Mouse (Mus musculus) adrenal gland, adult 18-20 months (tissue): ENCODE results near the gene Slpi. TPM values are rescaled to one million over a fixed set of nuclear protein-coding genes. Genes with fewer than 3 reads are reported as not detected.

Experiments used
- DNase-seq, 2 experiments: peaks; one replicate each; pipeline ENCODE4 v3.0.0; 2021 to 2022; ENCODE audit warnings: low spot score in 2 of 2
- long read RNA-seq, 2 experiments: library from polyadenylated mRNA; stranded (forward); transcript quantifications; one replicate each; pipeline ENCODE4 v2.0.0; 2021
- total RNA-seq, 2 experiments: library from RNA; stranded (reverse); gene quantifications; 1 replicate in 1 of 2; 2 replicates in 1 of 2; pipeline ENCODE4 v1.2.3; 2021

Slpi gene
- total RNA-seq = 10 to 100 TPM; 21.8 to 45.7 TPM
- long read RNA-seq, experiment 1, transcript Slpi-201 (4 exons, 876 nt) = major isoform, 12 of 13 reads
- long read RNA-seq, experiment 1, partial matches to known transcripts = 1 of 13 reads
- long read RNA-seq, experiment 1, other reads (novel, unspliced or antisense) = 0 of 13 reads
- long read RNA-seq, experiment 2, transcript Slpi-201 (4 exons, 876 nt) = major isoform, 20 of 20 reads
- long read RNA-seq, experiment 2, partial matches to known transcripts = 0 of 20 reads
- long read RNA-seq, experiment 2, other reads (novel, unspliced or antisense) = 0 of 20 reads

GRCm38 (mm10) chr2:164389020-164389419 is at the start of gene Slpi:
Gene Slpi, minus strand, starts transcription at chr2:164389095.
- no peak for DNase-seq

- no peak for DNase-seq
Measured at GRCm38 (mm10) chr2:164438257-164438656, 49.4 kb upstream of the Slpi start.

- DNase-seq = no peak
Measured at GRCm38 (mm10) chr2:164437710-164438109, 48.8 kb upstream of the Slpi start.

GRCm38 (mm10) chr2:164436961-164437360 is 48.1 kb upstream of the Slpi start:
- DNase-seq = no peak

GRCm38 (mm10) chr2:164436215-164436913 is 47.5 kb upstream of the Slpi start:
- no peak for DNase-seq

GRCm38 (mm10) chr2:164435216-164436090 is 46.6 kb upstream of the Slpi start:
- DNase-seq = no peak

- DNase-seq = no peak
Measured at GRCm38 (mm10) chr2:164434681-164435080, 45.8 kb upstream of the Slpi start.

- DNase-seq = no peak
Measured at GRCm38 (mm10) chr2:164433278-164433895, 44.5 kb upstream of the Slpi start.

GRCm38 (mm10) chr2:164432541-164433191 is 43.8 kb upstream of the Slpi start:
- DNase-seq = no peak

- DNase-seq = no peak
Measured at GRCm38 (mm10) chr2:164431676-164432465, 43.0 kb upstream of the Slpi start.

- no peak for DNase-seq
Measured at GRCm38 (mm10) chr2:164430697-164431096, 41.8 kb upstream of the Slpi start.

GRCm38 (mm10) chr2:164429881-164430615 is 41.2 kb upstream of the Slpi start:
- no peak for DNase-seq

GRCm38 (mm10) chr2:164428451-164428850 is 39.6 kb upstream of the Slpi start:
- no peak for DNase-seq

GRCm38 (mm10) chr2:164426952-164427351 is 38.1 kb upstream of the Slpi start:
- no peak for DNase-seq

- DNase-seq = no peak
Measured at GRCm38 (mm10) chr2:164426121-164426520, 37.2 kb upstream of the Slpi start.

- no peak for DNase-seq
Measured at GRCm38 (mm10) chr2:164425401-164425800, 36.5 kb upstream of the Slpi start.

- no peak for DNase-seq
Measured at GRCm38 (mm10) chr2:164424406-164424805, 35.5 kb upstream of the Slpi start.

- no peak for DNase-seq
Measured at GRCm38 (mm10) chr2:164423464-164423863, 34.6 kb upstream of the Slpi start.
